Mouse (Mus musculus): ENCODE data around the gene Gm6268. TPM values are rescaled to one million over a fixed set of nuclear protein-coding genes. Genes with fewer than 3 reads are reported as not detected.

Gene Gm6268
- polyA plus RNA-seq (2012; rRNA removed; ENCODE audit: low replicate concordance), result not detected in 2 replicates

GRCm38 (mm10) chrX:36400980-36401379, at the start of gene Gm6268:
Gm6268 (plus strand) TSS chrX:36401280.

Other genes with a start within 250 kb of the Gm6268 start
- 0.17 and 0.21 TPM in 2 replicates for gene Zcchc12, start 205.4 kb upstream of the Gm6268 start, polyA plus RNA-seq (2012; rRNA removed; ENCODE audit: low replicate concordance)
- gene Lonrf3, start 72.9 kb upstream of the Gm6268 start, polyA plus RNA-seq (2012; rRNA removed; ENCODE audit: low replicate concordance), result 0.34 and 2.8 TPM in 2 replicates
- gene Gm14569, start 90.5 kb downstream of the Gm6268 start, polyA plus RNA-seq (2012; rRNA removed; ENCODE audit: low replicate concordance), result not detected in 2 replicates
- gene Pgrmc1, start 196.9 kb downstream of the Gm6268 start, polyA plus RNA-seq (2012; rRNA removed; ENCODE audit: low replicate concordance), result 157 and 251 TPM in 2 replicates
- gene Akap17b, start 244.1 kb downstream of the Gm6268 start, polyA plus RNA-seq (2012; rRNA removed; ENCODE audit: low replicate concordance), result 0.07 TPM in 1 of 2 replicates, not detected in the other